Mouse (Mus musculus) thymus, postnatal 0 days (tissue): ENCODE data around the gene Pnp. TPM values are rescaled to one million over a fixed set of nuclear protein-coding genes. Genes with fewer than 3 reads are reported as not detected.
"Not testable (repeated sequence)": the region's sequence is repeated elsewhere in the genome, so short reads cannot be mapped to it uniquely, and the experiment has no call there.

Experiments used
- DNase-seq: peaks from one replicate; pipeline ENCODE4 v3.0.0-alpha.2; 2015; ENCODE audit warnings: low spot score
- polyA plus RNA-seq: library from polyadenylated mRNA; unstranded; fragments of >200 nt; fragmentation: Nextera tagmentation; extraction: Ambion mirVana; gene quantifications from 2 replicates; pipeline ENCODE4 v1.2.1, GENCODE M21; 2015

Pnp gene
- polyA plus RNA-seq, 1 experiment from 2014 or later = 54.2 TPM

DNA sequence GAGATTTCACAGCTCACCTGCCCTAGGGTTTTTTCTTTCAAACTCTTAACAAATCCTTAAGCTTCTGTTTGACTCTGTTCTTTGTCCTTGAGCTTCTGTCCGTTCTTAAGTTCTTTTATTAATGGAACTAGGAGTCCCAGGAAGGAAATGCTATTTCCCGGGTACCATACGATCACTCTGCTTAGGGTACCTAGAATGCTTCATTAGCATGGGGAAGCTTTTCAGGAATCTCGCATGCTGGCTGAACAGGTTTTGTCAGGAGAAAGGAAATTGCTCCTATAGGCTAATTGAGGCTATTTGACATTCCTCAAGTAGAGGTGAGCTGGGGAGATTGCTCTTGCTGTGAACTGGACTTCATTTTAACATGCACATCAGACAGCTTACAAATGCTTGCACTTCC is 42.8 kb downstream of the Pnp start:
- no peak for DNase-seq

- DNase-seq = no peak
These were observed 44.1 kb downstream of the Pnp start for GRCm38 (mm10) chr14:50975001-50975400.

GRCm38 (mm10) chr14:50976674-50977073 is 45.8 kb downstream of the Pnp start:
- DNase-seq = no peak

- DNase-seq = not testable (repeated sequence)
These were observed 47.6 kb downstream of the Pnp start for GRCm38 (mm10) chr14:50978451-50978850.

GRCm38 (mm10) chr14:50979631-50980030 is 48.7 kb downstream of the Pnp start:
- DNase-seq = no peak

DNA sequence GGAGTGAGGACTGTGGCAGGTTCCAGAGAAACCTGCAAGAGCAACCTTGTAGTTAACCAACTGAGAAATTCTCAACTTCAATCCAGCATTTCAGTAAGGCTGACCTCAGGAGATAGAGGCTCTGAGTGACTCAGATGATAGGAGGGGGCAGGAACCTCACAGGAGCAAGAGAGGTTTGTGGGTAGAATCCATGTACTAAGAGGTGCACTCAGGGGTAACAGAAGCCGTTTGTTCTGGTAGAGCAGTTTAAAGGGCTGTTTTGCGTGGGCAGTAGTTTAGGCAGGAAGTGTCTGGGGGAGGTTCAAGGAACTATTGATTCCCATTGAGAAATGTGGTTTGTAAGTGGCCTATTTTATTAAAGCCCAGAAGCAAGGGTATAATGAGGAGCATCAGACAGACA is 50.3 kb downstream of the Pnp start:
- DNase-seq = peak; percentile 28

DNA sequence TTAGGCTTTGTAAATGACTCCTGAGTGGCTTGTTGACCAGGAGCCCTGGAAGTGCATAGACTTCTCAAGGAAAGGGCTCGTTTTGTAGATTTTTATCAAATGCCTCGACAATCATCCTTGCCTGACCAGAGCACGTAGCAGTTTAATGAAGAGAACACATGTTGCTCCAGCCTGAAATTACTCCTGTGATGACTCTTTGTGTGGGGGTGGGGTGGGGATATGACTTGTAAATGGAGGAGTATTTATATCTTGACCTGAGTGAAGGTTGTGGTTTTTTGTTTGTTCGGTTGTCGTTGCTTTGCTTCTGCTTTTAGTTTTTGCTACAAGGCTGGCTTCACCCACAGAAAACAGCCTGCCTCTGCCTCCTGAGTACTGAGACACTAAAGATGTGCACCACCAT is 51.0 kb downstream of the Pnp start:
- DNase-seq = no peak

GRCm38 (mm10) chr14:50987668-50988067 is 56.8 kb downstream of the Pnp start:
- no peak for DNase-seq

DNA sequence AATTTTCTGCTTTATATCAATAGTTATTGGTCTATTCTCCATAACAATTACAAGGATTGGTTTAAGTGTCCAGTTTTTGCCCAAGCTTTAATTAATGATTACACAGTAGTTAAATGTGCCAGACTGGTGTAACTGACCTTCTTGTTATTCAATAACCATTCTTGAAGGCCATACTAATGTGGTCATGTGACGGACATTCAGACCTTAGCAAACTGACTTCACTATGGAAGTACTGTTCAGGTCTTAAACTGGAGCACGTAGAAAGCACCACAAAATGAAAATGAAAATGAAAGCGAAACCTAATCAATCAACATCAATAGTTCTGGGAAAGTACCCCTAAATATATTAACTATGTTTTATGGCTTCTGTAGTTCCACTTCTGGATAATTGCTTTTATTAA is 60.2 kb downstream of the Pnp start:
- no peak for DNase-seq

DNA sequence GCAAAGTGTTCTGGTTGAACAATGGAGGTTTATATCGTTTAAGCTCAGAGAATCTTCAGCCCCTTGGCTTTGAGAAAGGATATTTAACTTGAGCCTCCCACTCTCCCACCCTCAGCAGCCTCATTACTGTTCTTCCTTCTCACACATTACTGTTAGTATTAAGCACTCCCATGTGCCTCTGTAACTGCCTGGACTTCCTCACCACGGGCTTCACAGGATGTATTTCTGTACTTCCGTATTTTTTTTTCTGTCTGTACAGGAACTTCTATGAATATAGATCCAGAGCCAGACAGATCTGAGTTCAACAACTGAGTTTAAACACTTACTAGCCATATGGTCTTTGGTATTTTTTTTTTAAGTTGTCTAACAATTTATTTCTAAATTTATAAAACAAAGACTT is 66.2 kb downstream of the Pnp start:
- DNase-seq = no peak

- DNase-seq = no peak
These were observed 67.3 kb downstream of the Pnp start for GRCm38 (mm10) chr14:50997999-50998666.

DNA sequence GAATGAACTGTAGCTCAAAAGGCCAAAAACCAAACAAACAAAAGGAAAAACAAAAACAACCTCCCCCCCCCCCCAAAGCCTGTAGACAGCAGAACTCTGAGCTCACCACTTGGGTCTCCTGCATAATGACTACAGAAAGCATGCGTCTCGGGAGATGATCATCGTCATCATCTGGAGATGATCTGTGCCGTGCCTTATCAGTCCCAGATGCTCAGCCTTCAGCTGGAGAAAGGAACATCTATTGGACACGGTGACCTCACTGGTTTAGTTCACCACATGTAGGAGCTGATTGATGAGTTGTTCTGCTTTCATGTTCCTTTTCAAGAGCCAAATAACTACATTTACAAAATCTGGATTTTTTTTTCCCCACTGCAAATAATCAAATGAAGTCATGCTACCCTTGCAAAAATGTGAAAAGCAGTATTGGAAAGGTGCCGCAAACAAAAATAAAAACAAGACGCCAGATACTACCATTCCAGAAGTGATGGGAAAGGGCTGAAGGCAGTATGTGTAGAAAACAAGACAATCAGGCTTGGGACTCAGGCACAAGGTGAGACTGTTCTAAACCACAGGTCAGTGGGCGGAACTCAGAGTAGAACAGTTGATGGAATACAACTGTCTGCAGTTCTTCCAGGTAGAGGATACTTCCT is 76.4 kb downstream of the Pnp start, which contains the start of gene Rnase10:
TSS of gene Rnase10 (plus strand) at position 600 of the 650 bp plus-strand sequence.
- DNase-seq = no peak

GRCm38 (mm10) chr14:51007914-51008713 is 77.2 kb downstream of the Pnp start:
- DNase-seq = no peak

- DNase-seq = no peak
These were observed 77.9 kb downstream of the Pnp start for GRCm38 (mm10) chr14:51008781-51009180.

DNA sequence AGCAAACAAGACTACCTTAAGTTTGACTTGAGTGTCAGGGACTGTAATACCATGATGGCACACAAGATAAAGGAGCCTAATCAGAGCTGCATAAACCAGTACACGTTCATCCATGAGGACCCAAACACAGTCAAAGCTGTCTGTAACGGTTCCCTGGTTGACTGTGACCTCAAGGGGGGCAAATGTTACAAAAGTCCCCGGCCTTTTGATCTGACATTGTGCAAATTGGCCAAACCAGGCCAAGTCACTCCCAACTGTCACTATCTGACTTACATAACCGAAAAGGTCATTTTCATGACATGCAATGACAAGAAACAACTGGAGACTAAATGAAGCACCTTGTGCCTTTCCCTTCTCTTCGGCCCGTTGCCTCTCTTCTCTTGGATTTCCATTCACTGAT is 78.7 kb downstream of the Pnp start:
- no peak for DNase-seq

GRCm38 (mm10) chr14:51014724-51015123 is 83.8 kb downstream of the Pnp start:
- not testable (repeated sequence) for DNase-seq

Other genes with a start within 250 kb of the Pnp start
- not detected in 2 replicates for gene Olfr747, start 237.9 kb upstream of the Pnp start, polyA plus RNA-seq
- not detected in 2 replicates for gene Olfr748, start 223.7 kb upstream of the Pnp start, polyA plus RNA-seq
- gene Olfr749, start 186.0 kb upstream of the Pnp start, polyA plus RNA-seq = not detected in 2 replicates
- 72.4 and 80.8 TPM in 2 replicates for gene Ttc5, start 145.6 kb upstream of the Pnp start, polyA plus RNA-seq
- not detected in 2 replicates for gene Ccnb1ip1, start 123.3 kb upstream of the Pnp start, polyA plus RNA-seq
- 54.8 and 58.9 TPM in 2 replicates for gene Parp2, start 123.2 kb upstream of the Pnp start, polyA plus RNA-seq
- gene Tep1, start 60.5 kb upstream of the Pnp start, polyA plus RNA-seq = 10.7 and 11.2 TPM in 2 replicates
- 0.18 and 0.30 TPM in 2 replicates for gene Klhl33, start 33.6 kb upstream of the Pnp start, polyA plus RNA-seq
- gene Osgep, start 6.2 kb upstream of the Pnp start, polyA plus RNA-seq = 111 and 123 TPM in 2 replicates
- 165 and 184 TPM in 2 replicates for gene Apex1, start 6.1 kb upstream of the Pnp start, polyA plus RNA-seq
- 42.3 and 45.5 TPM in 2 replicates for gene Pip4p1, start 226 bp upstream of the Pnp start, polyA plus RNA-seq
- not detected in 2 replicates for gene Gm49342, start 13.4 kb downstream of the Pnp start, polyA plus RNA-seq
- 0.69 and 1.1 TPM in 2 replicates for gene Pnp2, start 24.9 kb downstream of the Pnp start, polyA plus RNA-seq
- 0.22 TPM in 1 of 2 replicates, not detected in the other for gene Rnase10, start 76.7 kb downstream of the Pnp start, polyA plus RNA-seq
- not detected in 2 replicates for gene Rnase9, start 110.8 kb downstream of the Pnp start, polyA plus RNA-seq
- gene Rnase11, start 119.1 kb downstream of the Pnp start, polyA plus RNA-seq = not detected in 2 replicates
- gene Rnase12, start 126.6 kb downstream of the Pnp start, polyA plus RNA-seq = 0.33 and 0.36 TPM in 2 replicates
- gene Olfr750, start 143.4 kb downstream of the Pnp start, polyA plus RNA-seq = not detected in 2 replicates
- gene Rnase4, start 160.0 kb downstream of the Pnp start, polyA plus RNA-seq = 29.9 and 32.1 TPM in 2 replicates
- 5.0 and 6.0 TPM in 2 replicates for gene Ang, start 160.1 kb downstream of the Pnp start, polyA plus RNA-seq
- gene Eddm3b, start 183.3 kb downstream of the Pnp start, polyA plus RNA-seq = not detected in 2 replicates
- 3.1 and 4.6 TPM in 2 replicates for gene Rnase6, start 192.8 kb downstream of the Pnp start, polyA plus RNA-seq
- 1.2 and 1.4 TPM in 2 replicates for gene Rnase1, start 215.7 kb downstream of the Pnp start, polyA plus RNA-seq
- not detected in 2 replicates for gene Rnase2b, start 231.2 kb downstream of the Pnp start, polyA plus RNA-seq